Mouse (Mus musculus): ENCODE results near the gene Zfp189.

GRCm38 (mm10) chr4:49485442-49485841, 35.5 kb upstream of the Zfp189 start:
- TF ChIP-seq MAX (IDR thresholded peaks at IDR 0.05; ENCODE audit: low read depth) (no peak), SRF (IDR thresholded peaks at IDR 0.05; ENCODE audit: control insufficient read depth, insufficient read length, low read depth) (no peak), POLR2A (IDR thresholded peaks at IDR 0.05; ENCODE audit: insufficient read length, low read depth) (no peak), TCF12 (IDR thresholded peaks at IDR 0.05; ENCODE audit: insufficient read depth, poor library complexity, severe bottlenecking) (no peak), POLR2AphosphoS2 (IDR thresholded peaks at IDR 0.05; ENCODE audit: insufficient read length, low read depth) (no peak), REST (IDR thresholded peaks at IDR 0.05; ENCODE audit: insufficient read depth, insufficient read length) (no peak), MYOD1 (IDR thresholded peaks at IDR 0.05; ENCODE audit: control insufficient read depth in 1 of 3, insufficient read length in 2 of 3, low read depth in 2 of 3) (no peak), USF1 (IDR thresholded peaks at IDR 0.05; ENCODE audit: low read depth) (no peak), MYOG (IDR thresholded peaks at IDR 0.05; ENCODE audit: control insufficient read depth in 1 of 3, insufficient read depth in 1 of 3, insufficient read length in 2 of 3, low read depth in 2 of 3) (no peak), TCF3 (IDR thresholded peaks at IDR 0.05; ENCODE audit: insufficient read length, low read depth) (no peak)

Measured in myocyte (in vitro differentiated cells).